Mouse (Mus musculus) adrenal gland, adult (tissue): ENCODE measurements around the gene Cfap36.
A peak's percentile ranks its signal among the peaks of the same experiment; 100 is the strongest.

Experiments
- DNase-seq, 2 experiments: peaks; one replicate each; pipeline ENCODE4 v3.0.0; 2022 to 2023; ENCODE audit warnings: low spot score in 1 of 2; ENCODE audit not compliant: inconsistent age in 2 of 2

Gene Cfap36

GRCm38 (mm10) chr11:29246883-29247650, at the start of gene Cfap36:
Gene Cfap36 (minus strand): TSS chr11:29247409.
- peak; percentile 93 to 97 for DNase-seq

DNA sequence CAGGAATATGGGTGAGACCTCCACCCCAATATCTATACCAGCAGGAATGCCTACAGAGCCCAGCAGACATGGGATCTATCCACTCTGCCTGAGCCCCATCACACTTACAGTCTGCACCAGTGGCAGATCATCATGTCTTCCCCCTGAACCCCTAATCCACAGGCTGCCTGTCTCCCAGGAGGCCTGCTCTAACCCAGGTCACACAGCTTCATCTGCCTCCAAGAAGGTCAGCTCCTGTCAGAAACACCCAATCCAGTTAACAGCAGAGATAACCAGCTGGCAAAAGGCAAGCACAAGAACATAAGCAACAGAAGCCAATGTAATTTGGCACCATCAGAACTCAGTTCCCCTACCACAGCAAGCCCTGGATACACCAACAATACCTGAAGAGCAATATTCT, 40.1 kb upstream of the Cfap36 start:
- no peak for DNase-seq

- DNase-seq = no peak
These were observed 38.8 kb upstream of the Cfap36 start for GRCm38 (mm10) chr11:29286040-29286439.

GRCm38 (mm10) chr11:29274758-29275157, 27.5 kb upstream of the Cfap36 start:
- DNase-seq = no peak

GRCm38 (mm10) chr11:29267824-29268223, 20.6 kb upstream of the Cfap36 start:
- DNase-seq = peak; percentile 39 to 85

GRCm38 (mm10) chr11:29254643-29255042, 7.4 kb upstream of the Cfap36 start:
- peak in 1 of 2 experiments; percentile 11 for DNase-seq

DNA sequence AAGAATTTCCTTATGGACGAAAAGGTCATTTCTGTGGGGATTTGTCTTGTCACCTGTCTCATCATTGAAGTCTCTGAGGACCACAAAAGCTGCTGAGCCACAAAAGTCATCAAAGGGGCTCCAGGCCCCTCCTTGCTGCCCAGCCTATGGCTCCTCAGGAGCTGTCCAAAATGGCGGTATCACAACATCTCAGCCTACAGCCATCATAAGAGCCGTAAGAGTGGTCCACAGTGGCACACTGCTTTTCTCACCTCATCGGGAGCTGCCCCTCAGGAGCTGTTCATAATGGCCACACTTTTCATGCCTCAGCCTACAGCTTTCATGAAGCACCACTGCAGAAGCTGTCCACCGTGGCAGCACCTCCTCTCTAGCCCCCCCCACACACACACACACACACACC, 1.2 kb upstream of the Cfap36 start:
- no peak for DNase-seq

DNA sequence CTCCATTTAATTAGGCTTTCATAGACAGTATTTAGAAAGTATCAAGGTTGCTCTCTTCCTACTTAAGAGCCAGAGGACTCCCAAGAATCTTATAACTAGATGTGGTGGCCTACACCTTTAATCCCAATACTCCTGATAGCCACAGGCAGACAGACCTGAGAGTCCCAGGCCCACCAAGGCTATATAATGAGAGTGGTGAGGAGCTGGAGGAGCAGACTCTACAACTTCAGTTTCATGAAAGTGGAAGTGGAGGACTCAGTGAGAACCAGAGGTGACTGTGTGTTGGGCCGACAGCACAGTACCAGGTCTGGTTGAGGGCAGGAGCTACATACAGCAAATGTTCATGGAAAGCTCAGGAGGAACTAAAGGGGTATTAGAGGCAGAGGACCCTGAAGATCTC, 516 bp upstream of the Cfap36 start:
- DNase-seq = no peak

DNA sequence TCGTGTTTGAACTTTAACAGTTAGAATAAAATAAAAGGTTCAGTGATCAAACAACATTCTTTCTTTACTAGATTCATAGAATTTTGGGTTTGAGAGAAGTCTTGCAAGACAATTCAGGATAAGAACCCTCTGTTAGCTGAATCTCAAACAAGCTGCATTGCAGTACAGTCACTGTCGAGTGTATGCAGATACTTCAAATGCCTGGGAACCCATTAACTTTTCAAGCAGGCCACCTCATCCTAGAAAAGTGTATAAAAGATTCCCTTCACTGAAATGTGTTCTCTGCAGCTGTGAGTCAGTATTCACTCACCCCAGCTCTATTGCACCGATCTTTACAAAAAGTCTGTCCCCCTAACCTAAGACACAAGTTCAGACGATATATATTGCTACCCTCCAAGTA, 1.2 kb downstream of the Cfap36 start:
- DNase-seq = peak in 1 of 2 experiments; percentile 57

GRCm38 (mm10) chr11:29241961-29242360, 5.2 kb downstream of the Cfap36 start:
- peak in 1 of 2 experiments; percentile 18 for DNase-seq

GRCm38 (mm10) chr11:29239353-29239752, 7.9 kb downstream of the Cfap36 start:
- peak in 1 of 2 experiments; percentile 12 for DNase-seq

GRCm38 (mm10) chr11:29238551-29238950, 8.7 kb downstream of the Cfap36 start:
- peak; percentile 49 to 84 for DNase-seq

GRCm38 (mm10) chr11:29238047-29238446, 9.2 kb downstream of the Cfap36 start:
- no peak for DNase-seq

- no peak for DNase-seq
These were observed 9.8 kb downstream of the Cfap36 start for GRCm38 (mm10) chr11:29237364-29237763.

- DNase-seq = no peak
These were observed 13.6 kb downstream of the Cfap36 start for GRCm38 (mm10) chr11:29233569-29233968.

DNA sequence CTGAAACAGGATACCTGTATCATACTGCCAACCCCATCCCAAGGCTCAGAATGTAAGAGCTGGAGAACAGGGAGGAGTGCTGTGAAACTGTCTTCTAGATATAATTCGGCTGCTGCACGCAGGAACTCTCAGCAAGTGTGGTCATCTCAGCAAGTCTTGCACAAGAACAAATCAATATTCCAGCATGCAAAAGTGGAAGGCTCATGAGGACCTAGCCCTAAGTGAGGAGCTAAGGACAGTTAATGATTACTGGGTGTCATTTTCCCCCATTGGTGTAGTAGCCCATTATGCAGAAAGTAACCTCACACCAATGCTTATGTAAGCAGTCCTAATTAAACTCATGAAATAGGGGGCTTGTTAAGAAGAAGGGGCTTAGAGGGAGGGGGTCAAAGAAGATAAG, 18.3 kb downstream of the Cfap36 start:
- no peak for DNase-seq

DNA sequence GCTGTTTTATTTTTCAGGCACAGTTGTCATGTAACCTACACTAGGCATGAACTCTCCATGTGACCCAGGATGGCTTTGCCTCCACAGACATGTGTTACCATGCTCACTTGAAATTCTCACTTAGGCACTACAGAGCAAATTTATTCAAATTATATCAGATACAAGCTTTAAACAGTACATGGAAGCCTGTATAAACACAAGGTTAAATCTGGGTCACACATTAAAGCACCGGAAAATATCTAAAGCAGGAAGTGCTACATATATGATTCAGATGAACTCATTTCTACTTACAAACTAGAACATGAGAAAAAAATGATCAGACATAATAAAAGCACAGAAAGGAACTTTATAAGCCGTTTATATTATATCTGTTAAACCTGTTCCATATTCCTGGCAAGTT, 22.5 kb downstream of the Cfap36 start:
- DNase-seq = no peak

- DNase-seq = peak in 1 of 2 experiments; percentile 60
These were observed 24.9 kb downstream of the Cfap36 start for GRCm38 (mm10) chr11:29222310-29222709.

GRCm38 (mm10) chr11:29219055-29219454, 28.2 kb downstream of the Cfap36 start:
- no peak for DNase-seq

DNA sequence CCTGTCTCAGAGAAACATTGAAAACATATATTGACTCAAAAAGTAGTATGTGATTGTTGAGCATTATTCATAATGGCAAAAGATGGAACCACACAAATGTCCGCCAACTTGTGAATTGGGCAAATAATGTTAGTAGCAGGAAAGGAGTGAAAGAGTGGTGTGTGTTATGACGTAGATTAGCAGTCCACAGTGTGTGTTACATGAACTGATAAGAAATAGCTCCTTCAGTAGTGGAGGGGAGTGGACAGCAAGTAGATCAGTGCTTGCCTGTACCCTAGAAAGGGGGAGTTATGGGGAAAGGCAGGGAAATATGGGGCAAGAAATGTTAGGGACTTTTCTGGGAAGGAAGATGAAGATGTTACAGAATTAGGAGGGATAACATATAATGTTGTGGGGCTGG, 31.0 kb downstream of the Cfap36 start:
- no peak for DNase-seq

DNA sequence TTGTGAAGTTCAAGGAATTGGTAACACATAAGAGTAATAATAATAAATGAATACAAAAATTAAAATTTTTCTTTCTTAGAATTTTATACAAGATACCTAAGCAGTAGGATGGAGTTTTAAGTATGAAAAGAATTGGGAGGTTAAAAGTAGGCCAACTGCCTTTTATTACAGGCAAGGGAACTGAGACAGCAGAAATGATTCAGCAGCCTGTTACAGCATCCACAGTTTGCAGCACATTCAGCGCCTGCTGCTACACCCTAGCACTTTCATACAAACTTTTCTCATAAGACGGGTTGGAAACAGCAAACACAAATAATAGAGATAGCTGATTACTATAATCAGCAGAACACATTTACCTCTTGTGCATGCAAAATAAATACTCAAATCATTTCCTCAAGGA, 37.4 kb downstream of the Cfap36 start:
- no peak for DNase-seq

DNA sequence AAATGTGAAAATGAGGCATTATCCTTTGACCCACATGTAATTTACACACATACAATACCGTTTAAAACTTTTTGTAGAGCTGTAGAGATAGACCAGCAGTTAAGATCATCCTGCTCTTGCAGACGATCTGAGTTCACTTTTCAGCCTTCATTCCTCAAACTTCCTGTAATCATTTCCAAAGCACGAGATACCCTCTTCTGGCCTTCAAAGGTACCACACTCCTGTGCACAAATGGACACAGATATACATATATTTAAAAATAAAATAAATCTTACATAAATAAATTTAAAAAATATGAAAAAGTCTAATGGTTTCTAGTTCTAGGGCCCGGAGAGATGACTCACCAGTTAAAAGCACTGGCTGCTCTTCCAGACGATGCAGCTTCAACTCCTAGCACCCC, 43.6 kb downstream of the Cfap36 start:
- DNase-seq = no peak

DNA sequence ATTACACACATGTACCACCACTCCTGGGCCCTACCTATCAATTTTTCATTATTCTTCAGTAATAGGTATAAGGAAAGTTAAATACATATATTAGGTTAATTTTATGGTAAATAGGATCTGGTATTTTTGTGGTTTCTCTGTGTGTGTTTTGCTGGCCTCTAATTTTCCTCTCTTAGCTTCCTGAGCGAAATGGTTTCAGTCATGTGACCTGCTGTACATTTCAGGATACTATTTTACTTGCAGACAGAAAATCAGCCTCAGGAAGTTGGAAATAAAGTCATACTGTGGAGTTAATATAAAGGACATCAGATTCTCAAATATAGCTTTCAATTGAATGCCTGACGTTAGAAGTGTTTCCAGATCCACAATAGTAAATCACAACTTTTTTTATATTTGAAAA, 58.2 kb downstream of the Cfap36 start:
- DNase-seq = no peak
